Mouse (Mus musculus) cortical plate, adult 2 months (tissue): Measurements from ENCODE around the gene Smarcd2.

ENCODE experiments used
- CTCF ChIP-seq: fragments of 200-500 bp; IDR thresholded peaks from 2 replicates; pipeline ENCODE4 v1.5.1; 2011; ENCODE audit warnings: mild to moderate bottlenecking, control low read depth, low read length; ENCODE audit not compliant: insufficient read depth; ENCODE audit errors: extremely low read depth
- POLR2A ChIP-seq: fragments of 200-500 bp; IDR thresholded peaks from 2 replicates; pipeline ENCODE4 v1.6.1; 2011; ENCODE audit warnings: mild to moderate bottlenecking, low read length, control low read depth; ENCODE audit not compliant: insufficient read depth; ENCODE audit errors: extremely low read depth

DNA sequence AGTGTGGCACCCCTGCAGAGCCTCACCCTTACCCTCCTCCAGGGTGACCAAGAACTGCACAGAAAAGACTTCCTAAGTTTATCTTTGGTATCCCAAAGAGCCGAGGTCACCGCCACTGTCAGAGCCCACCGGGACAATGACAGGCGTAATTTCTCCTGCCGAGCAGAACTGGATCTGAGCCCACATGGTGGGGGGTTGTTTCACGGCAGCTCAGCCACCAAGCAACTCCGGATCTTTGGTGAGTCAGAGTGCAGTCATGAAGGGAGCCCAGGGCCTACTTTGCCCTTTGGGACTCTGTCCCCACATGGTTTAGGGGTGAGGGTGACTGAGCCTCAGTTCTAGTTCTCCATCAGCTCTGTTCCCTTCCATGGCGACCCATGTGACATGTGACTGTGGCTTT, 11.4 kb upstream of the Smarcd2 start:
- TF ChIP-seq CTCF = no peak
- no peak for TF ChIP-seq POLR2A
